Mouse (Mus musculus) limb, embryonic 14.5 days (tissue): ENCODE results near the gene Wipf3. TPM values are rescaled to one million over a fixed set of nuclear protein-coding genes. Genes with fewer than 3 reads are reported as not detected.

ENCODE experiments used
- ATAC-seq: fragments of 200-750 bp; cut with Nextera tagmentation; 2 replicates; pipeline ENCODE4 v1.8.0; 2017; ENCODE audit warnings: low read depth, moderate number of reproducible peaks, moderate TSS enrichment; ENCODE audit not compliant: low FRiP score
- DNase-seq: peaks from one replicate; pipeline ENCODE4 v3.0.0-alpha.2; 2015; ENCODE audit warnings: low spot score
- H3K27ac ChIP-seq: fragments of 300-500 bp; sonication (generic); replicated peaks from 2 replicates; pipeline ENCODE4 v1.5.1; 2014; ENCODE audit warnings: low read depth, mild to moderate bottlenecking, low read length, moderate library complexity, mixed read lengths
- H3K27me3 ChIP-seq: fragments of 300-500 bp; sonication (generic); 2 replicates; pipeline ENCODE4 v1.6.1; 2014; ENCODE audit warnings: low read length, mixed read lengths; ENCODE audit not compliant: control insufficient read depth, insufficient read depth
- H3K36me3 ChIP-seq: fragments of 300-500 bp; sonication (generic); 2 replicates; pipeline ENCODE4 v1.6.1; 2014; ENCODE audit warnings: mild to moderate bottlenecking, low read length, moderate library complexity, mixed read lengths; ENCODE audit not compliant: control insufficient read depth, insufficient read depth
- H3K4me1 ChIP-seq: fragments of 300-500 bp; sonication (generic); 2 replicates; pipeline ENCODE4 v1.6.1; 2014; ENCODE audit warnings: antibody characterized with exemption, low read length, mixed read lengths; ENCODE audit not compliant: control insufficient read depth, insufficient read depth
- H3K4me2 ChIP-seq: fragments of 300-500 bp; sonication (generic); replicated peaks from 2 replicates; pipeline ENCODE4 v1.6.1; 2014; ENCODE audit warnings: low read depth, mild to moderate bottlenecking, low read length, moderate library complexity; ENCODE audit not compliant: severe bottlenecking
- H3K4me3 ChIP-seq: fragments of 300-500 bp; sonication (generic); replicated peaks from 2 replicates; pipeline ENCODE4 v1.5.1; 2014; ENCODE audit warnings: low read length
- H3K9ac ChIP-seq: fragments of 300-500 bp; sonication (generic); 2 replicates; pipeline ENCODE4 v1.6.1; 2014; ENCODE audit warnings: mild to moderate bottlenecking, low read depth, low read length, moderate library complexity; ENCODE audit not compliant: severe bottlenecking
- H3K9me3 ChIP-seq: fragments of 300-500 bp; sonication (generic); 2 replicates; pipeline ENCODE4 v1.6.1; 2016; ENCODE audit warnings: low read length; ENCODE audit not compliant: control insufficient read depth
- POLR2A ChIP-seq: fragments of 200-500 bp; IDR thresholded peaks from 2 replicates; pipeline ENCODE4 v1.8.0; 2012; ENCODE audit warnings: inconsistent platforms, mild to moderate bottlenecking, moderate library complexity, borderline replicate concordance; ENCODE audit not compliant: insufficient read depth, insufficient read length; ENCODE audit errors: extremely low read depth
- WGBS: fragments of 180-500 bp; shearing (Covaris S2); extraction: QIAGEN DNeasy Blood & Tissue Kit; methylation state at CpG from one replicate; pipeline ENCODE4 v1.1.7; 2014; 5-methylcytosine and 5-hydroxymethylcytosine counted together
- polyA plus RNA-seq, 2 experiments: library from polyadenylated mRNA; depleted of rRNA in 1 of 2; stranded (reverse) in 1 of 2; unstranded in 1 of 2; fragments of >200 nt; fragmentation: Nextera tagmentation in 1 of 2; extraction: Ambion mirVana in 1 of 2; gene quantifications; 2 replicates each; pipeline versions ENCODE4 v1.2.1 to v1.2.3; 2012 to 2014

Gene Wipf3
- polyA plus RNA-seq, 2 experiments: 1.8 to 5.6 TPM

DNA sequence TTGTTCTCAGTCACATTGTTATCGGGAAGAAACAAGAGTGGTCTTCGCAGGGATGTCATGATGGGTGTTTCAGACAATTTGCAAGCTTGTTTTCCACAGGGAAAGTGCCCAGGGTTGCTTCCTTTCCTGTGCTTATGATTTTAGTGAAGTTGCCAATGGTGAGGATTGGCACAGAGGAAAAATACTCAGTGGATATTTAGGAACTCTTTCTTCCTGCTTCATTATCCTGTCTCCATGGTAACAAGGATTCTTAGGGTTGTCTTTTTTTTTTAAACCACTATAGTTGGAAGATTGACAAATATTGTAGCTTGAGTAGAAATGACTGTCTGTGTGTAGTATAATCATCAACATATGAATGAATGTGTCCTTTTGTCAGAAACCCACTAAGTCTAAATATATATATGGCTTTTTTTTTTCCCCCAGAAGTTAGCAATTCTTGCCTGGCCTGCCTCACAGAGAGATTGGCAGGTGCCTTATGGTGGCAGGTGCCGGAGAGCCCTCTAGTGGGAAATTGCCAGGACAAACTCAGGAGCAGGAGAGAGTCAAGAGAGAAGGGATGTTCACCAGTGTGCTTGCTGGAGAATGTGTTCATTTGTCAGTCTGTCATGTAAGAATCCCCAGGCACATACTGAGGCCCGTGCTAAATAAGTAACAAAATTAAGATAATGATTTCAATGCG is 49.4 kb downstream of the Wipf3 start:
- 67% methylated on average over 5 of the region's 5 CpGs for WGBS
- Histone ChIP-seq H3K36me3 (no peaks in the 10 kb centered on the region), H3K4me3 (no peak overlapping the region), H3K4me1 (peaks cover 12% of the 10 kb centered on the region), H3K9me3 (no peaks in the 10 kb centered on the region), H3K27me3 (no peaks in the 10 kb centered on the region), H3K27ac (no peak overlapping the region), H3K4me2 (no peak overlapping the region), H3K9ac (no peak overlapping the region)
- TF ChIP-seq POLR2A: no peak
- no peak for DNase-seq
- ATAC-seq: no peak

DNA sequence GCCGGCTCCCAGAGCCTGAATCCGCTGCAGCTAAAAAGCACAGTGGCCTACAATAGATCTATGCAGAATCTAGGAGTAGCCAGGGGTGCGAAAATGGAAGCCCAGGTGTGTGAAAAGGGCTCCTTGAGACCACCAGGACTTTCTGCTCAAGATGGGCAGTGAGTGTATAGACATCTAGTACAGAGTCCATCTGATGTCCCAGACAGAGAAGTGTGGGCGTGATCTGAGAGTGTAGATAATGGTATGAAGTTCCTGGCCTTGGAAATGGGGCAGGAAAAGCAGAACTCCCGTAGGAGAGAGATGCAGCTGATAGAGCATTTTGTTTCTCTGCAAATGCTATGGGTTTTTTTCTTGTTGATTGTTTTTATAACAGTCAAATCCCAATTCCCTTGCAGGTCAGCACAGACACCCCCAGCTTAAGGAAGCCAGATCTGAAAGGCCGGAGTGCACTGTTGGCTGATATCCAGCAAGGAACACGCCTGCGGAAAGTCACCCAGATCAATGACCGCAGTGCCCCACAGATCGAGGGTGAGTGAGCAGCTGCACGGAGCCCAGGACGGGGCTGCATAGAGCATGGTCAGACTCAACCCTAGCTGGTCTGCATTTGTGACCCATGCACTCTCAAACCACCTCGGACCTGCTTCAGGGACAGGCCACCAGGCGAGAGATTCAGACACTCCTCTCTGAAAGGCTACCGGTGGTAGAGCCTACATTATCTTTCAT is 52.1 kb downstream of the Wipf3 start:
- Histone ChIP-seq H3K9ac (no peak overlapping the region), H3K27me3 (peaks cover 12% of the 10 kb centered on the region), H3K4me2 (no peak overlapping the region), H3K27ac (no peak overlapping the region), H3K4me1 (0 out of 2 replicates have a peak, but pooled peaks cover under 1% of the 10 kb centered on the region), H3K4me3 (no peak overlapping the region), H3K36me3 (no peaks in the 10 kb centered on the region), H3K9me3 (no peaks in the 10 kb centered on the region)
- no peak for DNase-seq
- no peak for TF ChIP-seq POLR2A
- whole genome bisulfite sequencing: 83% methylated on average over 15 of the region's 15 CpGs
- ATAC-seq: no peak

DNA sequence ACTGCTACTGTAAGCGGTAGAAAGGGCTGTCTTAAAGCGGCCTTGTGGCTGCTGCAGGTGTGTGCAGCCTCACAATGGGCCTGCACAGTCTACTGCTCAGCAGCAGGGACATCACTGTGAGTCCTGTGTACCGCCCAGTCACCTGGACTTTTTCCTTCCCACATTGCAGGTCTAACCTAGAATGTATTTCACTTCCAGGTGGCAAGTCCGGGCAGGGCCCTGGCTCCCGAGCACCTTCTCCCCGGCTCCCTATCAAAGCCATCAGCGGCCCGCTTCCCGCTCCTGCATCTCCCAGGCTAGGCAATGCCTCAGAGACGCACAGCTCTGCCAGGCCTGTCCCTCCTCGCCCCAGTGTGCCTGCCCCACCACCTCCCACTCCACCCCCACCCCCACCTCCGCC is 55.6 kb downstream of the Wipf3 start:
- H3K4me1 ChIP-seq: no peaks in the 10 kb centered on the region
- ATAC-seq (no peak), DNase-seq (no peak)
- H3K9me3 ChIP-seq: no peaks in the 10 kb centered on the region
- H3K4me3 ChIP-seq: no peak overlapping the region; the same call in 1 of the 2 replicates
- H3K27ac ChIP-seq: no peak overlapping the region
- WGBS: 15% methylated on average over 12 of the region's 12 CpGs
- TF ChIP-seq POLR2A: no peak
- peak overlapping the region; percentile 1; the same call in 1 of the 2 replicates for H3K9ac ChIP-seq
- peaks cover 24% of the 10 kb centered on the region for H3K27me3 ChIP-seq
- H3K4me2 ChIP-seq: peak overlapping the region; percentile 61
- no peaks in the 10 kb centered on the region for H3K36me3 ChIP-seq

DNA sequence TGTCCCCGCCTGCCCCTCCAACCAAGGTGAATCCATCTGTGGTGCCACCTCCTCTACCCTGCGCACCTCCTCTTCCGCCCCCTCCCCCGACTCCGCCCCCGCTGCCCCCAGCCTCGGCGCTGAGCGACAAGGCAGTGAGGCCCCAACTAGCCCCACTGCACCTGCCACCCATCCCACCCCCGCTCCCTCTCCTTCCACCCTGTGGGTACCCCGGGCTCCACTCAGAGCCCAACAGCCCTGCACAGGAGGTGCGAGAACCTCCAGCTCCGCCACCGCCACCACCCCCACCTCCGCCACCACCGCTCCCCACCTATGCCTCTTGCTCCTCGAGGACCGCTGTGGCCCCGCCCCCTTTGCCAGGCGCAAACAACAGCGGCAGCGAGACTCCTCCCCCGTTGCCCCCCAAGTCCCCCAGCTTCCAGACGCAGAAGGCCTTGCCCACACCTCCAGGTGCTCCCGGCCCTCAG is 56.1 kb downstream of the Wipf3 start:
- H3K9me3 ChIP-seq: no peaks in the 10 kb centered on the region
- WGBS: 2% methylated on average over 10 of the region's 25 CpGs
- no peak for DNase-seq

DNA sequence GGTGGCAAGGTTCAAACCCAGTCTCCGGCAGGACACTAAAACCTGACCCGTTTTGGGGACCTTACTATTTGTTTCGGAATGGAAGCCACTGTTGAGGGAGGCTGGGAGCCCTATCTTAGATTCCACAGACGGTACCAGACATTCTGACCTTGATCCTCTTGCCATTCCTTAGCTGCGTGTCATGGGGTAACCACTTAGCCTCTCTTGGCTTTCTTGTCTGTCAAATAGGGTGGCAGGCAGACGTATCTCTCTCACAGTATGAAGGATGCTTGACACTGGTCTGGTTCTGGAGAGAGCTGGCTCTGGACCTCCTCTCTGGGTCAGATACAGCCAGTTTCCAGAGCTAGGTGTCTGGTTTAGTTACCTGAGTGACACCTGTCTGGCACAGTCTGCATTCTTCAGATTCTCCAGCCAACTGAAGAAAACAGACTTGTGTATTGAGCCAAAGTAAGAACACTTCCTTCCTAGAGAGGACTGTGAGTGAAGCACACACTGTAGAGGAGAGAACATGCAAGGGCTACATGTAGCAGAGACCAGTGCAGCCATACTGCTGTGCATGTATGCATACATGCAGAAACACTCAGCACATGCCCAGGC is 56.7 kb downstream of the Wipf3 start:
- Histone ChIP-seq H3K27ac (no peak overlapping the region), H3K4me1 (no peaks in the 10 kb centered on the region), H3K9ac (no peak overlapping the region), H3K36me3 (no peaks in the 10 kb centered on the region), H3K27me3 (peaks cover 24% of the 10 kb centered on the region), H3K4me3 (peak overlapping the region; percentile 24), H3K9me3 (no peaks in the 10 kb centered on the region), H3K4me2 (peak overlapping the region; percentile 61)
- no peak for TF ChIP-seq POLR2A
- ATAC-seq: no peak
- DNase-seq: no peak
- 26% methylated on average over 6 of the region's 6 CpGs for WGBS

More for the DNA sequence above, 56.1 kb downstream of the Wipf3 start:
- no peaks in the 10 kb centered on the region for H3K36me3 ChIP-seq
- peaks cover 24% of the 10 kb centered on the region for H3K27me3 ChIP-seq
- ATAC-seq: no peak
- H3K4me1 ChIP-seq: no peaks in the 10 kb centered on the region
- TF ChIP-seq POLR2A: no peak
- H3K27ac ChIP-seq: no peak overlapping the region
- H3K9ac ChIP-seq: peak overlapping the region; percentile 1; the same call in 1 of the 2 replicates
- peak overlapping the region; percentile 61 for H3K4me2 ChIP-seq
- peak overlapping the region; percentile 24 for H3K4me3 ChIP-seq
